Mouse (Mus musculus): ENCODE results near the gene Fbxl7.

DNA sequence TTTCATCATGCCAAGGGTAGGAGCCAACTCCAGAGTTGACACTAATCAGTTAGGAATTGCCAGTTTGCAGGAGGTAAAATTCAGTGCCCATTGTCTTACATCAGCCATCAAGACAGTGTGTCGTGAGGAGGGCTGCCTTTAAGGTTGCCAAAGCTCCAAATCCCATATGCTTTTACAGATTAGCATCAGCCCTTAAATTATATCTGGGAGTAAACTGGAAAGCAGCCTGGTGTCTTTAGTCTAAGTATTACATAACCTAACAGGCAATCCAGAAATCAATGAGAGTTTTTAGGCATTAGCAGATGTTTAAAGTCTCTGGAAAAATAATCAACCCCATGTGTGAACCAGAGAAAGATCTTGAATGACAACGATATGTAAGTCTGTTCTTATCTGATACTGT lies 26.6 kb upstream of the Fbxl7 start:
- no peak for TF ChIP-seq EP300 (IDR thresholded peaks at IDR 0.05)
- TF ChIP-seq CTCF (IDR thresholded peaks at IDR 0.05): no peak

Data from lung, postnatal 0 days (tissue).